Mouse (Mus musculus) kidney, adult 11 months (tissue): ENCODE measurements around the gene Tmc4.
A peak's percentile ranks its signal among the peaks of the same experiment; 100 is the strongest.

ENCODE experiments used
- DNase-seq: peaks from one replicate; pipeline ENCODE4 v3.0.0; 2022

The Tmc4 gene

GRCm38 (mm10) chr7:3629543-3630477, 47.5 kb downstream of the Tmc4 start, which contains the start of the genes Tfpt and Prpf31:
Tfpt (minus strand) TSS chr7:3629929.
Prpf31 (plus strand) TSS chr7:3629985.
- DNase-seq: peak; percentile 93

DNA sequence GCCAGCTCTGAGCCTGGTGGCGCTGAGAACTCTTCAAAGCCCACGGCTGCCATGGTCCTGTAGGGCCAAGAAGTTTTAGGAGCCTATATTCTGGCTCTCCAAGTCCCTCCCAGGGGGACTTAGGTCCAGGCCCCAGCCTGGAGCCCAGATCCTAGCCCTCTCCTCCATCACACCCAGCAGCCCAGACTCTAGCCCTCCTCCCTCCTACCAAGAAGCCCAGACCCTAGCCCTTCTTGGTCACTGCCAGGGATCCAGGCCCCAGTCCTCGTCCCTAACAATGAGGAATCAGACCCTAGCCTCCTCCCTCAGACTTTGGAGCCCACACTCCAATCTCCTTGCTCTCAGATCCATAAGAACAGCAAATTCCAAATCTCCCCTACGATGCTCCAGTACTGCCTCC, 48.3 kb downstream of the Tmc4 start:
- DNase-seq: no peak

DNA sequence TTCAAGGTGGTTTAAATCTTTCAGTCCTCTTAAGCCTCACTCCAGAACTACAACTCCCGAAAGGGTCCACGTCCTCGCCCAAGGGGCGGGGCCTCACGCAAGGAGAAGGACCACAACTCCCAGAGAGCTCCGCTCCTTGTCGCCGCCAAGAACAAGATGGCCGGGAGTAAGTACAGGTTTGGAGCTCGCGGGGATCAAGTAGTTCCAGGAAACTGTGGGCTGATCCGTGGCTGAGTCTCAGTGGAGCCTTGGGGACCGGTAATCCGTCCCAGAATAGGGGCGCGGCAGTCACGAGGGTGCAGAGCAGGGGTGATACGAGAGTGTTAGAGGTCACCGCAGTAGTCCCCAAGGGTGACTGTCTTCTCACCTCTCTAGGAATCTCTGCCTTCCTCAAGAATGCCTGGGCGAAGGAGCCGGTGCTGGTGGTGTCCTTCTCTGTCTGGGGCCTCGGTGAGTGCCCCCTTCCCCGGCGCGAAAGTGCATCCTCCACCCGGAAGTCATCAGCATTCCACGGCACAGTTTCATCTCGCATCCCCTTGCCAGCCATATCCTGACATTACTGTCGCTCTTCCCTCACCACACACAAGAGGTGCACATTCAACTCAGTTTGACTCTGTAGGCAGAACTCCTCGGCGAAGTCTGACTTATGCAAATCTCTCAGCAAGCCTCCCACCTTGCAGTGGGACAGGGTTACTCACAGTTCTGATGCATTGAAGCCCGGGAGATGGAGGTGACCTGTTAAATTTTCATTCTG, 59.9 kb downstream of the Tmc4 start, which contains the start of gene Ndufa3:
TSS of gene Ndufa3 (plus strand) at position 132 of the 754 bp plus-strand sequence.
- peak; percentile 88 for DNase-seq

DNA sequence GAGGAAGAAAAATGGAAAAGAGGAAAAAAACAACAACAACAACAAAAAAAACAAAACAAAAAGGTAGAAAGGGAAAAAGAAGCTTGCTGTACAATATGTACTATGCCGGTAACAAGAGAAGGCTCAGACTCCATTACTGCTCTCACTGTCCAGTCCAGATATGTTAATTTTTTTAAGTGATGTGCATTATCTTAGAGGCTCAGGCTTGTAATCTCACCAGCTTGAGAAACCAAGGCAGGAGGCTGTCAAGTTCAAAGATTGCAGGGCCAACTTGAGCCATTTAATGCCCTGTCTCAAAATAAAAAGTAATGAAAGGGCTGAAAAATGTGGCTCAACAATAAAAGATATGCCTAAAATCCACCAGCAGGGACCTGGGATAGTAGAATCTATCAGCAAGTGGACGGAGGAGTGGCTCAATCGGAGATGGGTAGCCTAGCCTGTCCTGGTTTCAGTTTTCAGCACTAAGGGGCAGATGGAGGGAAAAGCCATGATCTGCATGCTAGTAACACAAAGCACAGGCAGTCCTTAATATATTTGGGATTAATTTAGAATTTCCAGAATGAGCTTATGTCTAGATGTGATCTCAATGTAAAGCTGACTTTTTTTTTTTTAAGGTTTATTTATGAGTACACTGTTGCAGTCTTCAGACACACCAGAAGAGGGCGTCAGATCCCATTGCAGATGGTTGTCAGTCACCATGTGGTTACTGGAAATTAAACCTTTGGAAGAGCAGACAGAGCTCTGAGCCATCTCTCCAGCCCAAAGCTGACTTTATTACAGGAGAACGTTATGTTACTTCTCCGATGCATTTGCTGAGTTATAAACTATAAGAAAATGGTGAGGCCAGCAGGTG, 60.7 kb downstream of the Tmc4 start:
- peak; percentile 22 for DNase-seq

- no peak for DNase-seq
These were observed 61.3 kb downstream of the Tmc4 start, which contains the start of gene Oscar for GRCm38 (mm10) chr7:3616057-3616388. Oscar (minus strand) TSS chr7:3616157.
